Mouse (Mus musculus) intestine, embryonic 15.5 days (tissue): Measurements from ENCODE around the gene Dlgap4. TPM values are rescaled to one million over a fixed set of nuclear protein-coding genes. Genes with fewer than 3 reads are reported as not detected.

Experiments used
- ATAC-seq: fragments of 200-750 bp; cut with Nextera tagmentation; 2 replicates; pipeline ENCODE4 v1.8.0; 2017; ENCODE audit warnings: moderate TSS enrichment, moderate library complexity
- H3K27ac ChIP-seq: fragments of 300-500 bp; sonication (generic); 2 replicates; pipeline ENCODE4 v1.5.1; 2015; ENCODE audit warnings: mild to moderate bottlenecking, inconsistent platforms
- H3K27me3 ChIP-seq: fragments of 300-500 bp; sonication (generic); replicated peaks from 2 replicates; pipeline ENCODE4 v1.6.1; 2015; ENCODE audit warnings: inconsistent platforms
- H3K36me3 ChIP-seq: fragments of 300-500 bp; sonication (generic); 2 replicates; pipeline ENCODE4 v1.6.1; 2015; ENCODE audit warnings: inconsistent platforms
- H3K4me1 ChIP-seq: fragments of 300-500 bp; sonication (generic); replicated peaks from 2 replicates; pipeline ENCODE4 v1.6.1; 2015; ENCODE audit warnings: inconsistent platforms
- H3K4me2 ChIP-seq: fragments of 300-500 bp; sonication (generic); replicated peaks from 2 replicates; pipeline ENCODE4 v1.6.1; 2015; ENCODE audit warnings: mild to moderate bottlenecking, inconsistent platforms
- H3K4me3 ChIP-seq: fragments of 300-500 bp; sonication (generic); replicated peaks from 2 replicates; pipeline ENCODE4 v1.5.1; 2015; ENCODE audit warnings: inconsistent platforms
- H3K9ac ChIP-seq: fragments of 300-500 bp; sonication (generic); 2 replicates; pipeline ENCODE4 v1.6.1; 2015; ENCODE audit warnings: inconsistent platforms
- H3K9me3 ChIP-seq: fragments of 300-500 bp; sonication (generic); 2 replicates; pipeline ENCODE4 v1.6.1; 2016; ENCODE audit warnings: inconsistent platforms
- WGBS: fragments of 180-500 bp; shearing (Covaris S2); methylation state at CpG from one replicate; pipeline ENCODE4 v1.1.7; 2015; 5-methylcytosine and 5-hydroxymethylcytosine counted together
- polyA plus RNA-seq: library from polyadenylated mRNA; unstranded; fragments of >200 nt; fragmentation: Nextera tagmentation; extraction: Ambion mirVana; gene quantifications from 2 replicates; pipeline ENCODE4 v1.2.1, GENCODE M21; 2015

Gene Dlgap4
- polyA plus RNA-seq, 1 experiment from 2014 or later, result 54.3 TPM

DNA sequence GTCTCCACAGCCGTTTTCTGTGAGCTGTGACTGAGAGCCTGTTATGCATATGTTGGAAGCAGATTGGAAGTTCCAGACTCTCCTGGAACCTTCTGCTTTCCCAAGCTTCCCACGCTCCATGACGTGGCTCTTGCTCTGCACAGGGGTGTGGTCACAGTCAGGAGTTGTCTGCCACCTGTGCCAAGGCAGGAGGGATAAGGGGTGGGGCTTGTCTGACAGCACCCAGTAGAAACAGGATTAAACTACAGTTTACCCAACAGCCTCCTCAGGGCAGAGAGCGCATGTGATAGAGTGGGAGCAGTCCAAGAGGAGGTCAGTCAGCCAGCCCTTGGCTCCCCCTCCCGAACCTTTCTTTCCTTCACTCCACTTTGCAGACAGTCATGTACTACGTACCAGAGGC is 118.6 kb downstream of the Dlgap4 start:
- Histone ChIP-seq H3K4me2 (no peak overlapping the region; the same call in 1 of the 2 replicates), H3K36me3 (no peaks in the 10 kb centered on the region; the same call in 1 of the 2 replicates), H3K4me3 (no peak overlapping the region), H3K9me3 (no peaks in the 10 kb centered on the region), H3K9ac (no peak overlapping the region), H3K27ac (peak overlapping the region; percentile 68), H3K27me3 (no peaks in the 10 kb centered on the region), H3K4me1 (peaks cover 44% of the 10 kb centered on the region)
- 54% methylated on average over 6 of the region's 6 CpGs for WGBS
- ATAC-seq, result peak; percentile 87

GRCm38 (mm10) chr2:156735761-156736335 is 122.3 kb downstream of the Dlgap4 start:
- Histone ChIP-seq H3K9ac (no peak overlapping the region), H3K4me1 (peaks cover 29% of the 10 kb centered on the region), H3K36me3 (no peaks in the 10 kb centered on the region), H3K4me2 (no peak overlapping the region), H3K9me3 (no peaks in the 10 kb centered on the region), H3K27me3 (no peaks in the 10 kb centered on the region), H3K4me3 (no peak overlapping the region), H3K27ac (no peak overlapping the region)
- WGBS, result 77% methylated on average over 3 of the region's 3 CpGs
- ATAC-seq, result no peak

DNA sequence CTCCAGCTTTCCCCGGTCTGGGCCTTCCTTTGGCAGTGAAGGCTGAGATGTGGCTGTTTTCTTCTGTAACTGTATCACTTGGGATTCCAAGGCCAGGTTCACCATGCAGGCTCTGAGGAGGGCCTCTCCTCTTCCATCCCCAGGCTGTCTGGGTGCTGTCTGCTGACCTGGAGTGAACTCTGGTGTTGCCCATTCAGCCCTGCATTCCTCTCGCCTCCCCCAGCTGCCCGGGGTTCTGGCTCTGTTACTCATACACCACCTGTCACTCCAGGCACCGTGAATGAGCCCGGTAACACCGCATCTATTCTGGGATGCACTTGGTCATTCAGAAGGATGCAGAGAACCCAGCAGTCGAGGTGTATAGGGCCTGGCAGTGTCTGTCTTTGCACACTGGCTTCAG is 123.3 kb downstream of the Dlgap4 start:
- H3K27ac ChIP-seq, result no peak overlapping the region
- H3K4me3 ChIP-seq, result no peak overlapping the region
- no peak overlapping the region for H3K9ac ChIP-seq
- peaks cover 34% of the 10 kb centered on the region for H3K4me1 ChIP-seq
- H3K4me2 ChIP-seq, result no peak overlapping the region
- 37% methylated on average over 7 of the region's 7 CpGs for WGBS
- no peaks in the 10 kb centered on the region for H3K36me3 ChIP-seq
- no peaks in the 10 kb centered on the region for H3K9me3 ChIP-seq
- no peaks in the 10 kb centered on the region for H3K27me3 ChIP-seq
- no peak for ATAC-seq

GRCm38 (mm10) chr2:156737976-156738375 is 124.5 kb downstream of the Dlgap4 start:
- H3K4me2 ChIP-seq, result no peak overlapping the region
- 64% methylated on average over 7 of the region's 7 CpGs for WGBS
- H3K27ac ChIP-seq, result no peak overlapping the region
- no peaks in the 10 kb centered on the region for H3K27me3 ChIP-seq
- no peaks in the 10 kb centered on the region for H3K9me3 ChIP-seq
- H3K36me3 ChIP-seq, result no peaks in the 10 kb centered on the region
- no peak overlapping the region for H3K4me3 ChIP-seq
- no peak overlapping the region for H3K9ac ChIP-seq
- peaks cover 29% of the 10 kb centered on the region for H3K4me1 ChIP-seq
- peak; percentile 40 for ATAC-seq

DNA sequence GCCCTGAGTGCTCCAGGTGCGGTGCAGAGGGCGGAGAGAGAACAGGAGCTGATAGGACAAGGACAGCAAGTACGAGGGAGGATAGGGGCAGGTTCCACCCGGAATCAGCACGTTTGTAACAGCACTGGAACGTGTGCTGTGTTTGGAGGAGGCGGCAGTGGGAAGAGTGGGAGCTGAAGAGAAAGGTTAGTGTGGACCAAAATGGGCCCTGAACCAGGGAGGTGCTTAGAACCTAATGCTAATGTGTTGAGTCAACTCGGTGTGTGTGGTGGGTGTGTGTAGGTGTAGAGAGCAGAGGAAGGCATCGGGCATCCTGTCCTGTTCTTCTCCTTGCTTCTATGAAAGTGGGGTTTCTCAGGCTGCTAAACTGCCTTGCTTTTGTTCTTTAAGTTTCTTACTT is 127.8 kb downstream of the Dlgap4 start:
- Histone ChIP-seq H3K27me3 (no peaks in the 10 kb centered on the region), H3K4me3 (no peak overlapping the region), H3K9ac (no peak overlapping the region), H3K9me3 (no peaks in the 10 kb centered on the region), H3K4me2 (no peak overlapping the region), H3K27ac (no peak overlapping the region), H3K36me3 (peaks cover 2% of the 10 kb centered on the region), H3K4me1 (peaks cover 25% of the 10 kb centered on the region)
- WGBS, result 75% methylated on average over 9 of the region's 9 CpGs
- ATAC-seq, result no peak

GRCm38 (mm10) chr2:156741998-156742397 is 128.5 kb downstream of the Dlgap4 start:
- Histone ChIP-seq H3K27ac (no peak overlapping the region), H3K4me3 (no peak overlapping the region), H3K9ac (no peak overlapping the region), H3K36me3 (peaks cover 5% of the 10 kb centered on the region), H3K4me1 (peaks cover 19% of the 10 kb centered on the region), H3K27me3 (no peaks in the 10 kb centered on the region), H3K9me3 (no peaks in the 10 kb centered on the region), H3K4me2 (no peak overlapping the region)
- ATAC-seq, result no peak
- WGBS, result 46% methylated on average over 4 of the region's 4 CpGs

DNA sequence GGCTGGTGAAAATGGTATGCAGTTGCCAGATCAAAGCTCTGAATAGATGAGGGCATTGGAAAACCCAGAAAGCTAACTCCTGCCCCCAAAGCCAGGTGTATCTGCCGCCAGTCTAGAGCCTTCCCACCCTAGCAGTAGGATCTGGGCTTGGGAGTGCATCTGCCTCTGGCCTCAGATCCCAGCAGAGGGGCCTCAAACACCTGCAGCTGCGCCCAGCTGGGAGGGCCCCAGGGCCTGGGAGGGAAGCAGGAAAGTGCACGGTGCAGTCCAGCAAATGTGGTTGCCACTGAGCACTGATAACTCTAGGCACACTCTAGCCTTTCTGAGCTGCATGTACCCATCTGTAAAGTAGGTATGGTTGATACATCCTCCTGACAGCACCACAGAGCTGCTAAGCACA is 129.7 kb downstream of the Dlgap4 start:
- no peak overlapping the region for H3K4me2 ChIP-seq
- H3K27ac ChIP-seq, result no peak overlapping the region
- peaks cover 12% of the 10 kb centered on the region for H3K36me3 ChIP-seq
- peaks cover 18% of the 10 kb centered on the region for H3K4me1 ChIP-seq
- 51% methylated on average over 3 of the region's 3 CpGs for WGBS
- H3K4me3 ChIP-seq, result no peak overlapping the region
- no peaks in the 10 kb centered on the region for H3K27me3 ChIP-seq
- ATAC-seq, result 0 out of 2 replicates have a peak, but pooled peaks have one; percentile 32
- no peak overlapping the region for H3K9ac ChIP-seq
- H3K9me3 ChIP-seq, result no peaks in the 10 kb centered on the region

DNA sequence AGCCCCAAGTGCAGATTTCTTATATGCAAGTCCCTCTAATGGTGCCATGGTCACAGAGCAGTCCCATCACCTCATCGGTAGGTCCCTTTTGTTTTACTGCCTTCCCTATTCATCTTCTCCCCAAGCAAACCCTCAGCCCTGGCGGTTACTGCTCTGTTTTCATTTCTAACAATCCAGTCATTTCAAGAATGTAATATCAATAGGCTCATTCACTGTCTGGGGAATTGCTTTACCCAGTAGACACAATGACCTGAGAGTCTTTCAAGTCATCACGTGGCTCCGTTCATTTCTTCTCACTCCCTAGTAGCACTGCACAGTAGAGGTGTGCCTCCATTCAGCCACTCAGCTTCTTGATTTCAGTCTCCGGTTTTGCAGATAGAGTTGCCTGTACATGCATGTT is 130.9 kb downstream of the Dlgap4 start:
- Histone ChIP-seq H3K9ac (no peak overlapping the region), H3K4me2 (no peak overlapping the region), H3K9me3 (no peaks in the 10 kb centered on the region), H3K27ac (no peak overlapping the region), H3K36me3 (peaks cover 21% of the 10 kb centered on the region), H3K27me3 (no peaks in the 10 kb centered on the region), H3K4me3 (no peak overlapping the region), H3K4me1 (peaks cover 18% of the 10 kb centered on the region)
- WGBS, result 84% methylated on average over 5 of the region's 5 CpGs
- no peak for ATAC-seq

GRCm38 (mm10) chr2:156747315-156747714 is 133.8 kb downstream of the Dlgap4 start:
- Histone ChIP-seq H3K27ac (no peak overlapping the region), H3K4me3 (no peak overlapping the region), H3K27me3 (no peaks in the 10 kb centered on the region), H3K9me3 (no peaks in the 10 kb centered on the region), H3K9ac (no peak overlapping the region), H3K36me3 (peaks cover 35% of the 10 kb centered on the region), H3K4me1 (0 out of 2 replicates have a peak, but pooled peaks cover 3% of the 10 kb centered on the region), H3K4me2 (no peak overlapping the region)
- WGBS, result 81% methylated on average over 3 of the region's 3 CpGs
- ATAC-seq, result no peak

DNA sequence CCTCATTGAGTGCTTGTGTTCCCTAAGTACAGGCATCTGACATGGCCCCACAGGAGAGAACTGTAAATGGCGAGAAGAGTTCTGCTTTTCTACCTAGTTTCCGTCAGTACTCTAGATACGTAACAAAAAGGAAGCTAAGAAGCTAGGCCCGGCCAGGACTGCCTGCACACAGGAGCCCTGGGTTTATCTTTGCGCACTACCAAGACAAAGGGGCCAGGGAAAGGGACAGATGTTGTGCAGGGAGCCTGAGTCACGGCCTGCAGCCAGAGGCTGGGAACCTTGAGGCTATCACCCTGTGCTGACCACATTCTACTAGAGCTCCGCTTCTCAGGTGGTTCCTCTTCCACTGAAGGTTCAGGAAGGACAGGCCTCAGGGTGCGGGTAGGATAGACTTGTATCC is 136.2 kb downstream of the Dlgap4 start:
- Histone ChIP-seq H3K36me3 (peaks cover 45% of the 10 kb centered on the region), H3K9ac (no peak overlapping the region), H3K4me2 (no peak overlapping the region), H3K4me1 (no peaks in the 10 kb centered on the region), H3K27ac (no peak overlapping the region), H3K27me3 (no peaks in the 10 kb centered on the region), H3K4me3 (no peak overlapping the region), H3K9me3 (no peaks in the 10 kb centered on the region)
- 87% methylated on average over 8 of the region's 8 CpGs for WGBS
- no peak for ATAC-seq

- Histone ChIP-seq H3K27me3 (no peaks in the 10 kb centered on the region), H3K4me3 (no peak overlapping the region), H3K36me3 (peaks cover 55% of the 10 kb centered on the region), H3K27ac (no peak overlapping the region), H3K4me1 (no peaks in the 10 kb centered on the region), H3K9ac (no peak overlapping the region), H3K4me2 (no peak overlapping the region), H3K9me3 (no peaks in the 10 kb centered on the region)
- ATAC-seq, result no peak
- WGBS, result 92% methylated on average over 9 of the region's 9 CpGs
Measured at GRCm38 (mm10) chr2:156756937-156757336, 143.4 kb downstream of the Dlgap4 start.

DNA sequence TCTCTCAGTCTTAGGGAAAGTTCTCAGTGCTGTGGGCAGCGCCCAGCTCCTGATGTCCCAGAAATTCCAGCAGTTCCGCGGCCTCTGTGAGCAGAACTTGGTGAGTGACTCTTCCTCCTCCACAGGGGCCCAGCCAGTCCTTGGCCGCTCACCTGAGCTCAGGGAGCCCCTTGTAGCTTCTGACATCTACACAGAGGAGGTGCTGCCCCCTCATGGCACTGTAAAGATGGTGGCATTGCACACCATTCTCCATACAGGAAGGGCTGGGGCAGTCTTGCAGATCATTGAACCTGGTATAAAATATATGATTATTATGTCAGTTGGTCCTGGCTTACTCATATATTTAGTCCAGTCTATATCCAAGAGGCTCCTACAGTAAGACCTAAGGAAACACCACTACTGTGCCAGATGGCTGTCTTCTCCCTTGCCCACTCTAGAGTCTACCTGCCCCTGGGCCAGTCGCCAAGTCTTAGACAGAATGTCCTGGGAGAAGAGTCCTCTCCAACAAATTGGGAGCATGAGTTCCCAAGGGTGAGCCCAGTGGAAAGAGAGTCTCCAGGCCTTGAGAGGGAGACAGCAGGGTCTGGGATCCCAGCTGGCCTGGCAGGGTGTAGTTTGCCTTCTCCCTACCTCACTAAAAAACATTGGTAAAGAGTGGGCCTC is 147.5 kb downstream of the Dlgap4 start:
- 0 out of 2 replicates have a peak, but pooled peaks have one; percentile 42 for ATAC-seq
- H3K36me3 ChIP-seq, result peaks cover 44% of the 10 kb centered on the region
- H3K27ac ChIP-seq, result no peak overlapping the region
- no peak overlapping the region for H3K9ac ChIP-seq
- no peaks in the 10 kb centered on the region for H3K4me1 ChIP-seq
- H3K27me3 ChIP-seq, result no peaks in the 10 kb centered on the region
- no peaks in the 10 kb centered on the region for H3K9me3 ChIP-seq
- no peak overlapping the region for H3K4me3 ChIP-seq
- 90% methylated on average over 5 of the region's 5 CpGs for WGBS
- no peak overlapping the region for H3K4me2 ChIP-seq
